Mouse (Mus musculus): ENCODE measurements around the gene Gm10750. TPM values are rescaled to one million over a fixed set of nuclear protein-coding genes. Genes with fewer than 3 reads are reported as not detected.
"Not testable (repeated sequence)": the region's sequence is repeated elsewhere in the genome, so short reads cannot be mapped to it uniquely, and the experiment has no call there.

Gm10750 gene
- not detected for polyA plus RNA-seq (2012; fragmentation: generic; extraction: Trizol)

GRCm38 (mm10) chr2:149017137-149017536, at the start of gene Gm10750:
TSS of gene Gm10750 (minus strand) at chr2:149017237.
- H3K79me2 ChIP-seq (ENCODE audit: control insufficient read depth, insufficient read depth); H3K4me2 ChIP-seq (ENCODE audit: low read depth); H3ac ChIP-seq (ENCODE audit: control insufficient read depth, insufficient read length); H3K36me3 ChIP-seq (ENCODE audit: control insufficient read depth, insufficient read depth); H3K4me3 ChIP-seq; H3K27me3 ChIP-seq (ENCODE audit: control insufficient read depth, insufficient read depth, insufficient read length): not testable (repeated sequence)

GRCm38 (mm10) chr2:149004826-149005225, 12.2 kb downstream of the Gm10750 start:
- no peak overlapping the region for H3ac ChIP-seq (ENCODE audit: control insufficient read depth, insufficient read length)
- H3K4me3 ChIP-seq = no peak overlapping the region
- TF ChIP-seq CEBPB (IDR thresholded peaks at IDR 0.05; ENCODE audit: insufficient read depth, poor library complexity, severe bottlenecking) = no peak
- no peak for TF ChIP-seq SRF (IDR thresholded peaks at IDR 0.05; ENCODE audit: control insufficient read depth, insufficient read length, low read depth)
- no peak for TF ChIP-seq POLR2AphosphoS2 (IDR thresholded peaks at IDR 0.05; ENCODE audit: insufficient read length, low read depth)
- TF ChIP-seq POLR2A (IDR thresholded peaks at IDR 0.05; ENCODE audit: insufficient read length, low read depth) = no peak
- no peak for TF ChIP-seq MYOG (IDR thresholded peaks at IDR 0.05; ENCODE audit: control insufficient read depth in 1 of 3, insufficient read depth in 1 of 3, insufficient read length in 2 of 3, low read depth in 2 of 3)
- no peak for TF ChIP-seq TCF12 (IDR thresholded peaks at IDR 0.05; ENCODE audit: insufficient read depth, poor library complexity, severe bottlenecking)
- no peak for TF ChIP-seq REST (IDR thresholded peaks at IDR 0.05; ENCODE audit: insufficient read depth, insufficient read length)
- no peak for TF ChIP-seq TCF3 (IDR thresholded peaks at IDR 0.05; ENCODE audit: insufficient read length, low read depth)
- no peak for TF ChIP-seq MAX (IDR thresholded peaks at IDR 0.05; ENCODE audit: low read depth)
- no peak for TF ChIP-seq USF1 (IDR thresholded peaks at IDR 0.05; ENCODE audit: low read depth)
- TF ChIP-seq E2F4 (IDR thresholded peaks at IDR 0.05; ENCODE audit: insufficient read depth) = no peak
- no peak for TF ChIP-seq MYOD1 (IDR thresholded peaks at IDR 0.05; ENCODE audit: control insufficient read depth in 1 of 3, insufficient read length in 2 of 3, low read depth in 2 of 3)
- H3K36me3 ChIP-seq (ENCODE audit: control insufficient read depth, insufficient read depth) = no peaks in the 10 kb centered on the region
- H3K27me3 ChIP-seq (ENCODE audit: control insufficient read depth, insufficient read depth, insufficient read length) = no peaks in the 10 kb centered on the region
- no peak overlapping the region for H3K4me2 ChIP-seq (ENCODE audit: low read depth)
- no peaks in the 10 kb centered on the region for H3K79me2 ChIP-seq (ENCODE audit: control insufficient read depth, insufficient read depth)

GRCm38 (mm10) chr2:149003151-149003550, 13.9 kb downstream of the Gm10750 start, which contains the start of gene Gm1330:
TSS of gene Gm1330 (minus strand) at chr2:149003251.
- no peaks in the 10 kb centered on the region for H3K27me3 ChIP-seq (ENCODE audit: control insufficient read depth, insufficient read depth, insufficient read length)
- TF ChIP-seq TCF12 (IDR thresholded peaks at IDR 0.05; ENCODE audit: insufficient read depth, poor library complexity, severe bottlenecking) = no peak
- no peak for TF ChIP-seq USF1 (IDR thresholded peaks at IDR 0.05; ENCODE audit: low read depth)
- TF ChIP-seq POLR2A (IDR thresholded peaks at IDR 0.05; ENCODE audit: insufficient read length, low read depth) = no peak
- no peak for TF ChIP-seq SRF (IDR thresholded peaks at IDR 0.05; ENCODE audit: control insufficient read depth, insufficient read length, low read depth)
- TF ChIP-seq E2F4 (IDR thresholded peaks at IDR 0.05; ENCODE audit: insufficient read depth) = no peak
- no peak for TF ChIP-seq TCF3 (IDR thresholded peaks at IDR 0.05; ENCODE audit: insufficient read length, low read depth)
- no peak for TF ChIP-seq MYOD1 (IDR thresholded peaks at IDR 0.05; ENCODE audit: control insufficient read depth in 1 of 3, insufficient read length in 2 of 3, low read depth in 2 of 3)
- TF ChIP-seq CEBPB (IDR thresholded peaks at IDR 0.05; ENCODE audit: insufficient read depth, poor library complexity, severe bottlenecking) = no peak
- no peak for TF ChIP-seq POLR2AphosphoS2 (IDR thresholded peaks at IDR 0.05; ENCODE audit: insufficient read length, low read depth)
- TF ChIP-seq MYOG (IDR thresholded peaks at IDR 0.05; ENCODE audit: control insufficient read depth in 1 of 3, insufficient read depth in 1 of 3, insufficient read length in 2 of 3, low read depth in 2 of 3) = no peak
- no peak for TF ChIP-seq REST (IDR thresholded peaks at IDR 0.05; ENCODE audit: insufficient read depth, insufficient read length)
- TF ChIP-seq MAX (IDR thresholded peaks at IDR 0.05; ENCODE audit: low read depth) = no peak
- no peaks in the 10 kb centered on the region for H3K36me3 ChIP-seq (ENCODE audit: control insufficient read depth, insufficient read depth)
- no peak within 1 kb of the TSS for H3K4me3 ChIP-seq
- H3K4me2 ChIP-seq (ENCODE audit: low read depth) = no peak within 1 kb of the TSS
- no peak within 1 kb of the TSS for H3ac ChIP-seq (ENCODE audit: control insufficient read depth, insufficient read length)
- no peaks in the 10 kb centered on the region for H3K79me2 ChIP-seq (ENCODE audit: control insufficient read depth, insufficient read depth)

- Histone ChIP-seq H3K79me2 (ENCODE audit: control insufficient read depth, insufficient read depth) (no peaks in the 10 kb centered on the region), H3ac (ENCODE audit: control insufficient read depth, insufficient read length) (no peak overlapping the region), H3K4me3 (no peak overlapping the region), H3K27me3 (ENCODE audit: control insufficient read depth, insufficient read depth, insufficient read length) (no peaks in the 10 kb centered on the region), H3K4me2 (ENCODE audit: low read depth) (no peak overlapping the region), H3K36me3 (ENCODE audit: control insufficient read depth, insufficient read depth) (no peaks in the 10 kb centered on the region)
- TF ChIP-seq MAX (IDR thresholded peaks at IDR 0.05; ENCODE audit: low read depth) (no peak), MYOG (IDR thresholded peaks at IDR 0.05; ENCODE audit: control insufficient read depth in 1 of 3, insufficient read depth in 1 of 3, insufficient read length in 2 of 3, low read depth in 2 of 3) (no peak), USF1 (IDR thresholded peaks at IDR 0.05; ENCODE audit: low read depth) (no peak), TCF3 (IDR thresholded peaks at IDR 0.05; ENCODE audit: insufficient read length, low read depth) (no peak), CEBPB (IDR thresholded peaks at IDR 0.05; ENCODE audit: insufficient read depth, poor library complexity, severe bottlenecking) (no peak), POLR2A (IDR thresholded peaks at IDR 0.05; ENCODE audit: insufficient read length, low read depth) (no peak), POLR2AphosphoS2 (IDR thresholded peaks at IDR 0.05; ENCODE audit: insufficient read length, low read depth) (no peak)
Observed at GRCm38 (mm10) chr2:148995133-148995532, 21.9 kb downstream of the Gm10750 start.

Other genes starting within 250 kb of the Gm10750 start
- not detected for gene Cst11, start 245.7 kb downstream of the Gm10750 start, polyA plus RNA-seq (2012; fragmentation: generic; extraction: Trizol)
- not detected for gene 8030411F24Rik, start 235.2 kb downstream of the Gm10750 start, polyA plus RNA-seq (2012; fragmentation: generic; extraction: Trizol)
- not detected for gene Cst12, start 227.9 kb downstream of the Gm10750 start, polyA plus RNA-seq (2012; fragmentation: generic; extraction: Trizol)
- gene Cst8, start 218.5 kb downstream of the Gm10750 start, polyA plus RNA-seq (2012; fragmentation: generic; extraction: Trizol) = not detected
- gene Cst13, start 197.2 kb downstream of the Gm10750 start, polyA plus RNA-seq (2012; fragmentation: generic; extraction: Trizol) = not detected
- gene Cst9, start 182.1 kb downstream of the Gm10750 start, polyA plus RNA-seq (2012; fragmentation: generic; extraction: Trizol) = not detected
- gene 9230104L09Rik, start 152.2 kb downstream of the Gm10750 start, polyA plus RNA-seq (2012; fragmentation: generic; extraction: Trizol) = not detected
- 646 TPM for gene Cst3, start 141.5 kb downstream of the Gm10750 start, polyA plus RNA-seq (2012; fragmentation: generic; extraction: Trizol)
- gene Gm1330, start 14.0 kb downstream of the Gm10750 start, polyA plus RNA-seq (2012; fragmentation: generic; extraction: Trizol) = not detected